Mouse (Mus musculus): Measurements from ENCODE around the gene Ephb2.

- TF ChIP-seq CTCF (IDR thresholded peaks at IDR 0.05; ENCODE audit: low read depth, low read length) = no peak
- TF ChIP-seq POLR2A (IDR thresholded peaks at IDR 0.05; ENCODE audit: insufficient read depth, low read length) = no peak
- TF ChIP-seq EP300 (IDR thresholded peaks at IDR 0.05; ENCODE audit: insufficient read depth, low read depth, low read length) = no peak
Measured at GRCm38 (mm10) chr4:136820069-136820522, 15.7 kb downstream of the Ephb2 start.
